Mouse (Mus musculus) megakaryocyte-erythroid progenitor cell, adult 5-6 weeks (primary cell): ENCODE results near the gene Mdm1. TPM values are rescaled to one million over a fixed set of nuclear protein-coding genes. Genes with fewer than 3 reads are reported as not detected.

Source experiments
- ATAC-seq: replicated peaks from 2 replicates; pipeline ENCODE4 v1.8.0; 2016; ENCODE audit warnings: mild to moderate bottlenecking, inconsistent platforms; ENCODE audit not compliant: severe bottlenecking, poor library complexity, low FRiP score, low TSS enrichment
- total RNA-seq, 2 experiments: library from RNA; stranded (forward) in 1 of 2; stranded (reverse) in 1 of 2; fragments of 200-1000, 215-1000 nt in 1 of 2; fragments of >200 nt in 1 of 2; fragmentation: Nextera tagmentation in 1 of 2; gene quantifications; 2 replicates each; pipeline ENCODE4 v1.2.3; 2014 to 2017

Mdm1 gene
- total RNA-seq (2014; fragmentation: Nextera tagmentation): 10.9 and 13.6 TPM in 2 replicates
- total RNA-seq (2017): 25.2 and 29.6 TPM in 2 replicates

GRCm38 (mm10) chr10:118141018-118141883, at the start of gene Mdm1:
TSS of gene Mdm1 (plus strand) at chr10:118141811.
- ATAC-seq: peak; percentile 99

GRCm38 (mm10) chr10:118092745-118093144, 48.9 kb upstream of the Mdm1 start:
- no peak for ATAC-seq

- no peak for ATAC-seq
Measured at GRCm38 (mm10) chr10:118093728-118094127, 47.9 kb upstream of the Mdm1 start.

- no peak for ATAC-seq
Measured at GRCm38 (mm10) chr10:118094853-118095252, 46.8 kb upstream of the Mdm1 start.

- ATAC-seq: no peak
Measured at GRCm38 (mm10) chr10:118096223-118096622, 45.4 kb upstream of the Mdm1 start.

GRCm38 (mm10) chr10:118097898-118098297, 43.7 kb upstream of the Mdm1 start:
- ATAC-seq: no peak

- no peak for ATAC-seq
Measured at GRCm38 (mm10) chr10:118100570-118100969, 41.0 kb upstream of the Mdm1 start.

- ATAC-seq: no peak
Measured at GRCm38 (mm10) chr10:118101056-118101455, 40.6 kb upstream of the Mdm1 start.

GRCm38 (mm10) chr10:118103020-118103666, 38.5 kb upstream of the Mdm1 start:
- ATAC-seq: peak; percentile 98

- ATAC-seq: no peak
Measured at GRCm38 (mm10) chr10:118103906-118104305, 37.7 kb upstream of the Mdm1 start.

GRCm38 (mm10) chr10:118107031-118107430, 34.6 kb upstream of the Mdm1 start:
- ATAC-seq: no peak

- peak; percentile 31 for ATAC-seq
Measured at GRCm38 (mm10) chr10:118110006-118110920, 31.3 kb upstream of the Mdm1 start.

- no peak for ATAC-seq
Measured at GRCm38 (mm10) chr10:118110921-118111301, 30.7 kb upstream of the Mdm1 start.

- no peak for ATAC-seq
Measured at GRCm38 (mm10) chr10:118111621-118112020, 30.0 kb upstream of the Mdm1 start.

GRCm38 (mm10) chr10:118112294-118112893, 29.2 kb upstream of the Mdm1 start:
- no peak for ATAC-seq

- ATAC-seq: no peak
Measured at GRCm38 (mm10) chr10:118113256-118113682, 28.3 kb upstream of the Mdm1 start.

GRCm38 (mm10) chr10:118114271-118114670, 27.3 kb upstream of the Mdm1 start:
- no peak for ATAC-seq

- no peak for ATAC-seq
Measured at GRCm38 (mm10) chr10:118116456-118116855, 25.2 kb upstream of the Mdm1 start.
